Mouse (Mus musculus) CD8-positive naive resting alpha-beta T cell, adult 2 months (primary cell): Measurements from ENCODE around the gene Trpm2.

ENCODE experiments used
- DNase-seq, 2 experiments: peaks; one replicate each; pipeline ENCODE4 v3.0.0; 2022; ENCODE audit warnings: low read depth in 2 of 2, low spot score in 2 of 2

Trpm2 gene

DNA sequence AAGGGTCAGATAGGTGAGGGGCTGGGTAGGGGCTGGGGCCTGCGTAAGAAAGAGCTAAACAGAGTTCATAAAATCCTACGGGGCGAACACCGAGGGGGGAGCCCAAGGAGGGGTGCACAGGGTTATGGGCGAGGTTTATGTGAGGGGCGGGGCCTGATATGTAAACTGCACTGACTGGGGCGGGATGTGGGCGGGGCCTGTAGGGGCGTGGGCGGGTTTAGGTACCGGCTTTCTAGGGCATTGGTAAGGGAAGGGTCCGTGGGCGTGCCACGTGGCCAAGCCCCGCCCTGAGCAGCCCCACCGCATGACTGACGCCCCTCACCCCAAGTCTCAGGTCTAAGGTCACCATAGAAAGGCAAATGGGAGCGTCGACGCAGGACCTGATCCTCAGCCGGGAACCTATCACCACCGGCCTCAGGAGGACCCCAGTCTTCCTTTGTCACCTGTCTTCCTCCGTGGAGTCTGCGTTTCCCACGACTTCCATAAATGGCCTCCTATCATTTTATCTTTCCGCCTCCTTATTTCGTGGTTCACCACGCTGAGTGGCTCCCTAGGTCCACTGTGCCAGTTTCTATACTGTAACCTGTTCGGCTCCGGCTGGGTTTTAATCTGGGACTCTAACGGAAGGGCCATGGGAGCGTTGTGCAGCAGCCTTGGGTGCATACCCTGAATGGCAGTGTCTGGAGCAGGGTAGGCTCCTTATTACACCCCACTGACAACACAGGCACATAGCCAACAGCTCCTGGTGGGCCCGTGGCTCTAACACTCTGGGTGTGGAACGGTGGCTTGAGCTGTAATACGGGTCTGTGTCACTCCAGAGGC lies 67.3 kb downstream of the Trpm2 start:
- DNase-seq = peak in 1 of 2 experiments; percentile 7

- no peak for DNase-seq
Observed at GRCm38 (mm10) chr10:77902211-77902893, 68.0 kb downstream of the Trpm2 start, which contains the start of gene Lrrc3. Lrrc3 (minus strand) TSS chr10:77902536.

DNA sequence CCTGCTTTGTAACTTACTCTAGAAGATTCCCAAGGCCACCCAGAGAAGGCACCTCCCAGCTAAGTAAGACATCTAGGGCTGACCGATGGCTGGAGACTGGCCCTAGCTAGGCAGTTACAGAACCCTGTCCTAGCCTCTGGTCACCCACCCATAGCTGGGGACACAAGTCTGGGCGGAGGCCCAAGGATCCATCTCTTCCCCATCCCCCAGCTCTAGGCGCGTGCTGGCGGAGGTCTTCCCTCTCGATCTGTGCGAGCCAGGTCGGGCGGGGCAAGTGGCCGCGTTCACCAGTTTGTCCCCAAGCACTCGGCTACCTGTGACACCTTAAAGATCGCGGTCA lies 68.5 kb downstream of the Trpm2 start:
- DNase-seq = no peak

- DNase-seq = no peak
Observed at GRCm38 (mm10) chr10:77900903-77901818, 69.2 kb downstream of the Trpm2 start.

- no peak for DNase-seq
Observed at GRCm38 (mm10) chr10:77900126-77900525, 70.2 kb downstream of the Trpm2 start.

DNA sequence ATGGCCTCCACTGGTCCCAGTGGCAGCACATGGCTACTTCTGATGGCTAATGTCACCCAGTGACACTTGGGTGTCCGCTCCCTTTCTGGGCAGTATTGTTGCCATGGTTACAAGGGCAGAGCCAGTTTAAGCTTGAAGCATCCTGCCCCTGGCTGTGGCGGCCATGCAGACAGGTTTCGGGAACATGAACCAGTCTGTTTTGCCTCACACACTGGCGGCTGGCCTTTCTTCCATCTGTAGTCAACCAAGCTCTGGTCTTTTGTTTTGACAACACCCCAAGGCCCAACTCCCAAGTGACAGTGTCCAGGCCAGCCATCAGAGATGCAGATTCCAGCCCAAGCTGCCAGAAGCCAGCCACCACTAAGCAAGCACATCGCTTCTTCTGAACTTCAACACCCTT lies 74.8 kb downstream of the Trpm2 start:
- no peak for DNase-seq

DNA sequence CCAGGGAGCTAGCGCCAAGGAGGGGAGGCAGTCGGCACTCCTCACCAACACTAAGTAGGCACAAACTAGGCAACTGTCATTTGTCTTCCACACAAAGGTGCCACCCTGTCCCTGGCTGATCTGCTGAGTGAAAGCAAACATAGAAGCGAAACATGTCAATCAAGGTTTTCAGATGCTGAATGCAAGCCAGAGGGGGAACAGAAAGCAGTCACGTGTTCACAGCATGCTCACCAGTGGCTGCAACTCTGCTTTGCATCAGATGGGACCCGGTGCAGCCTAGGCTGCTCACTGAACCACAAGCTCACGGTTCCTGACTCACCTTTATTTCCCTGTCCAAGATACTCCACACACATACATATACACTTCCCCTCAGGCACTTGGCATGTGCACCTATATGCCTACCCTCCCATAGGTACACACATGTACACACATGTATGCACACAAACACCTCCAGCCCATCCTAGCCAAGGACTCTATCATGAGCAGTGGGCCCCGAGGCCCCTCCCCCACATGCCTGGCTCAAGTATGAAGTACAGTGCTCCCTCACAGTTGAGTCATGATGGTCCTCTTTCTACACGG lies 79.3 kb downstream of the Trpm2 start:
- no peak for DNase-seq

- no peak for DNase-seq
Observed at GRCm38 (mm10) chr10:77886007-77886747, 84.2 kb downstream of the Trpm2 start.

- no peak for DNase-seq
Observed at GRCm38 (mm10) chr10:77882553-77882952, 87.8 kb downstream of the Trpm2 start.

DNA sequence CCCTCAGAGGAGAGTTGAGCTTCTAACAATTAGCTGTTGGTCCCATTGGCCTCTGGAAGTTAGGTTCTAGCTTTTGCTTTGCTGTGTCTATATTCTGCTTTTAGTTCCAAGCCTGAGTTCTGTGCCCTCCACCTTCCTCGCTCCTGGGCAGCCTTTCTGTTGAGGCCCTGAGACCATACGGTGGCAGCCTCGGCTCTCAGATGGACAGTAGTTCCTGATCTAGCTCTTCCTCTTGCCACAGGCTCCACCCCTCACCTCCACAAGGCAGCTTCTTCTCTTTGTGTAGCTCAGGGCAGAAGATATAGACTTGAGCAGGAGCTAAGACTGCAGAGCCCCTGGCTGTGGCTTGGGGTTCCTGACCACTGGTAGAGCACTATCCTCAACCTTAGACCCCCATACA lies 90.1 kb downstream of the Trpm2 start:
- no peak for DNase-seq

- DNase-seq = no peak
Observed at GRCm38 (mm10) chr10:77878985-77879384, 91.4 kb downstream of the Trpm2 start.

DNA sequence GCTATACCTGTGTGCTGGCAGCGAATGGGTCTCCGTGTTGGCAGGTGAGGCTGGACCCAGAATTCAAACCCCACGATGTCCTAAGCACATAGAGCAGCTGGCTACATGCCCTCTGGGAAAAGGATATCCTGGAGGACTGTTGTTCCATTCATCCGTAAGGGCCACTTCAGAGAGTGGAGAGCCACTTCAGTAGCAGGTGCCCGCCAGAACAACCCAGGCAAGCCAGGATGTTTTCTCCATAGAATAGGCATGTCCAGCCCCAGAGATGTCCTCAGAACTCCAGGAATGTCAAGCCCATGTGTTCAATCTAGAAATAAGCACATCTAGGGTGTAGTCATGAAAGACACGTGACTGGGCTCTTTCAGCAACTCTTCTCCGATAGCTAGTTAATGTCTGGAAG lies 100.7 kb downstream of the Trpm2 start:
- no peak for DNase-seq

DNA sequence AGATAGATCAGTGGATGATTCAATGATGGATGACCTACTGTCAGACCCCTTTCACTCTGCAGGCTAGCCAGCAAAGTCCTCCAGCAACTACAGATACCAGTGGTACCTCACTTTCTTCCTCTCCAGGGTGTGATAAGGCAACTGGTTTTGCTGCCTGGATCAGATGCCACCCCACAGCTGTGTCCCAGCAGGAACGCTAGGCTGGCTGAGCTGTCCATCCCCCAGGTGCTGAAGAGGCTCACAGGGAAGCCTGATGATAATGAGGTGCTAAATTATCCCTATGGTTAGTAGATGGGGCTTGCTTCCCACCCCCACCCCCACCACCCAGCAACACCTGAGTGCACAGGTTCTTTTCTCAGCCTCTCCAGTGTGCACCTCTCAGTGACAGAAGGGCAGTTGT lies 102.8 kb downstream of the Trpm2 start:
- DNase-seq = no peak

GRCm38 (mm10) chr10:77864762-77865143 lies 105.6 kb downstream of the Trpm2 start:
- no peak for DNase-seq

- peak; percentile 43 to 60 for DNase-seq
Observed at GRCm38 (mm10) chr10:77864067-77864761, 106.1 kb downstream of the Trpm2 start.

- DNase-seq = no peak
Observed at GRCm38 (mm10) chr10:77861675-77862074, 108.7 kb downstream of the Trpm2 start, which contains the start of gene Gm3285. Gm3285 (plus strand) TSS chr10:77861975.
